Mouse (Mus musculus) heart, embryonic 11.5 days (tissue): ENCODE results near the gene Erc1. TPM values are rescaled to one million over a fixed set of nuclear protein-coding genes. Genes with fewer than 3 reads are reported as not detected.
A peak's percentile ranks its signal among the peaks of the same experiment; 100 is the strongest.

ENCODE experiments used
- ATAC-seq: fragments of 200-750 bp; cut with Nextera tagmentation; replicated peaks from 2 replicates; pipeline ENCODE4 v1.8.0; 2017; ENCODE audit warnings: moderate library complexity; ENCODE audit not compliant: insufficient number of reproducible peaks, low FRiP score, low TSS enrichment
- H3K27ac ChIP-seq: fragments of 300-500 bp; sonication (generic); 2 replicates; pipeline ENCODE4 v1.5.1; 2014; ENCODE audit warnings: mild to moderate bottlenecking, low read depth, low read length
- H3K27me3 ChIP-seq: fragments of 300-500 bp; sonication (generic); 2 replicates; pipeline ENCODE4 v1.6.1; 2014; ENCODE audit warnings: mild to moderate bottlenecking, low read length, mixed read lengths; ENCODE audit not compliant: control insufficient read depth, insufficient read depth
- H3K36me3 ChIP-seq: fragments of 300-500 bp; sonication (generic); 2 replicates; pipeline ENCODE4 v1.6.1; 2014; ENCODE audit warnings: mild to moderate bottlenecking, low read length, moderate library complexity, mixed read lengths; ENCODE audit not compliant: control insufficient read depth, insufficient read depth
- H3K4me1 ChIP-seq: fragments of 300-500 bp; sonication (generic); 2 replicates; pipeline ENCODE4 v1.6.1; 2014; ENCODE audit warnings: low read length; ENCODE audit not compliant: control insufficient read depth, insufficient read depth
- H3K4me2 ChIP-seq: fragments of 300-500 bp; sonication (generic); 2 replicates; pipeline ENCODE4 v1.6.1; 2014; ENCODE audit warnings: mild to moderate bottlenecking, moderate library complexity
- H3K4me3 ChIP-seq: fragments of 300-500 bp; sonication (generic); 2 replicates; pipeline ENCODE4 v1.5.1; 2014; ENCODE audit warnings: low read depth, low read length
- H3K9ac ChIP-seq: fragments of 300-500 bp; sonication (generic); 2 replicates; pipeline ENCODE4 v1.6.1; 2014; ENCODE audit warnings: mild to moderate bottlenecking, low read depth, low read length, moderate library complexity
- H3K9me3 ChIP-seq: fragments of 300-500 bp; sonication (generic); replicated peaks from 2 replicates; pipeline ENCODE4 v1.6.1; 2016; ENCODE audit warnings: low read length; ENCODE audit not compliant: control insufficient read depth
- WGBS: fragments of 180-500 bp; shearing (Covaris S2); extraction: QIAGEN DNeasy Blood & Tissue Kit; methylation state at CpG from one replicate; pipeline ENCODE4 v1.1.7; 2014; ENCODE audit not compliant: insufficient replicate concordance; 5-methylcytosine and 5-hydroxymethylcytosine counted together
- polyA plus RNA-seq: library from polyadenylated mRNA; unstranded; fragments of >200 nt; fragmentation: Nextera tagmentation; extraction: Ambion mirVana; gene quantifications from 2 replicates; pipeline ENCODE4 v1.2.1, GENCODE M21; 2014

Erc1 gene
- polyA plus RNA-seq, 1 experiment from 2014 or later: 21.8 TPM

GRCm38 (mm10) chr6:119643178-119643728 is 204.7 kb downstream of the Erc1 start:
- no peaks in the 10 kb centered on the region for H3K9me3 ChIP-seq
- no peak overlapping the region for H3K9ac ChIP-seq
- H3K36me3 ChIP-seq: no peaks in the 10 kb centered on the region
- H3K4me2 ChIP-seq: no peak overlapping the region
- ATAC-seq: no peak
- no peak overlapping the region for H3K4me3 ChIP-seq
- H3K27me3 ChIP-seq: no peaks in the 10 kb centered on the region
- no peak overlapping the region for H3K27ac ChIP-seq
- H3K4me1 ChIP-seq: peaks cover 14% of the 10 kb centered on the region
- WGBS: 81% methylated on average over 7 of the region's 7 CpGs

DNA sequence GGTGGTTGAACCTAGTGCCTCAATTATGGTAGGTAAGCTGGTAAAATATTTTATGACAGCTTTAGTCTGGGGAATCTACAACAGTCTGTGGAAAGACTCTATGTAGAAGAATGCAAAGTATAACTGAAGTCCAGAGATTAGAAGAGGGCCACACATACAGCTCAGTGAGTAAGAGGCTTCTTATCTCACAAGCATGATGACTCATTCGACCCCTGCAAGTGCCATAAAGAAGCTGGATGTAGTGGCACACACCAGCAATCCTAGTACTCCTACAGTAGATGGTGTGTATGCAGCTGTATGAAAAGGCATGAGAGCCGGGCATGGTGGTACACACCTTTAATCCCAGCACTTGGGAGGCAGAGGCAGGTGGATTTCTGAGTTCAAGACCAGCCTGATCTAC is 205.2 kb downstream of the Erc1 start:
- no peaks in the 10 kb centered on the region for H3K27me3 ChIP-seq
- no peak overlapping the region for H3K9ac ChIP-seq
- ATAC-seq: no peak
- no peak overlapping the region for H3K4me3 ChIP-seq
- no peaks in the 10 kb centered on the region for H3K36me3 ChIP-seq
- no peaks in the 10 kb centered on the region for H3K9me3 ChIP-seq
- WGBS: 34% methylated on average over 2 of the region's 2 CpGs
- H3K4me1 ChIP-seq: peaks cover 14% of the 10 kb centered on the region
- no peak overlapping the region for H3K4me2 ChIP-seq
- no peak overlapping the region for H3K27ac ChIP-seq

GRCm38 (mm10) chr6:119635629-119636028 is 212.3 kb downstream of the Erc1 start:
- 60% methylated on average over 2 of the region's 2 CpGs for WGBS

DNA sequence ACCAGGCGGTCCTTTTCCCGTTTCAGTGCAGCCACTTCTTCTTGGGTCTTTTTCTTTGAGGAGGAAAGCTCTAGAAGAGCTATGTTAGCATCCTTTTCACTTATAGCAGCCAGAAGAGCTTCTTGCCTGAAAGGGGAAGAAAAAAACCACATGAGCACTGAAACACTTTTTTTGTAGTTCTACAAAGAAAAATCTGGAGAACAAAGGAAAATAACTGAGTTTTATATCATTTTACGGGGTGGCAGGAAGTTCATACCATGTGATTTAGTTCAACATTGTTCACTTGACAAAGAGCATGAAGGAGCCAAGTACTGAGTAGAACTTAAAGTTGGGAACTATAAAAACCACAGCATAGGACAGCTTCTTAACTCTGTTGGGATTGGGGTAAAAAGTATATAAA is 217.3 kb downstream of the Erc1 start:
- H3K4me3 ChIP-seq: no peak overlapping the region
- 0 out of 2 replicates have a peak, but pooled peaks cover 2% of the 10 kb centered on the region for H3K36me3 ChIP-seq
- whole genome bisulfite sequencing: 84% methylated on average over 3 of the region's 3 CpGs
- no peak overlapping the region for H3K9ac ChIP-seq
- H3K27ac ChIP-seq: no peak overlapping the region
- H3K9me3 ChIP-seq: no peaks in the 10 kb centered on the region
- no peaks in the 10 kb centered on the region for H3K4me1 ChIP-seq
- no peak for ATAC-seq
- H3K4me2 ChIP-seq: no peak overlapping the region
- H3K27me3 ChIP-seq: no peaks in the 10 kb centered on the region

More at GRCm38 (mm10) chr6:119635629-119636028, 212.3 kb downstream of the Erc1 start:
- no peak overlapping the region for H3K4me2 ChIP-seq
- H3K9me3 ChIP-seq: no peaks in the 10 kb centered on the region
- no peak overlapping the region for H3K27ac ChIP-seq
- ATAC-seq: no peak
- H3K27me3 ChIP-seq: no peaks in the 10 kb centered on the region
- H3K4me1 ChIP-seq: no peaks in the 10 kb centered on the region
- H3K9ac ChIP-seq: no peak overlapping the region
- no peaks in the 10 kb centered on the region for H3K36me3 ChIP-seq
- no peak overlapping the region for H3K4me3 ChIP-seq

DNA sequence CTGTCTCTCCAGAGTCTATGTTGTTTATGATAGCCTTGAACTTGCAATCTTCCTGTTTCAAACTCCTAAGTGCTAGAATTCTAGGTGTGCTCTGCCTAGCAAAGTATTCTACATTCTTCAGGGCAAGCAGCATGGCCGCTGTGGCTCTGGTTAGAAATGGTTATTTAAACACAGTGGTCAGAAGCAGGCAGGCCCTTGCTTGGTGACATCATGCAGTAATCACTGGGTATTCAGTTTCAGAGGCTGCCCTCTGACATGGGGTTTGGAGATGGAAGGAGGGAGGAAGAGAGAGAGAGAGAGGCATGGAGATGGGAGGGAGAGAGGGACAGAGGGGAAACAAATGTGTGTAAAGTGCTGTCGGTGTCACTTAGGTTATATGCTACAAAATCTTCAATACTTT is 246.6 kb downstream of the Erc1 start:
- Histone ChIP-seq H3K27ac (no peak overlapping the region), H3K4me1 (0 out of 2 replicates have a peak, but pooled peaks cover 2% of the 10 kb centered on the region), H3K9me3 (no peaks in the 10 kb centered on the region), H3K4me2 (no peak overlapping the region), H3K9ac (no peak overlapping the region), H3K36me3 (no peaks in the 10 kb centered on the region), H3K4me3 (no peak overlapping the region), H3K27me3 (no peaks in the 10 kb centered on the region)
- WGBS: 72% methylated on average over 2 of the region's 2 CpGs
- ATAC-seq: no peak

GRCm38 (mm10) chr6:119595440-119595839 is 252.5 kb downstream of the Erc1 start:
- Histone ChIP-seq H3K27me3 (no peaks in the 10 kb centered on the region), H3K4me1 (0 out of 2 replicates have a peak, but pooled peaks cover 2% of the 10 kb centered on the region), H3K4me3 (no peak overlapping the region), H3K27ac (no peak overlapping the region), H3K9ac (no peak overlapping the region), H3K9me3 (no peaks in the 10 kb centered on the region), H3K4me2 (no peak overlapping the region), H3K36me3 (no peaks in the 10 kb centered on the region)
- 88% methylated on average over 4 of the region's 4 CpGs for WGBS
- ATAC-seq: no peak

GRCm38 (mm10) chr6:119590872-119591271 is 257.1 kb downstream of the Erc1 start:
- Histone ChIP-seq H3K9ac (no peak overlapping the region), H3K4me1 (peaks cover 16% of the 10 kb centered on the region), H3K27ac (peak overlapping the region; percentile 12; the same call in 1 of the 2 replicates), H3K36me3 (no peaks in the 10 kb centered on the region), H3K9me3 (no peaks in the 10 kb centered on the region), H3K4me3 (no peak overlapping the region), H3K27me3 (no peaks in the 10 kb centered on the region), H3K4me2 (no peak overlapping the region)
- ATAC-seq: no peak
- WGBS: 95% methylated on average over 2 of the region's 2 CpGs

GRCm38 (mm10) chr6:119587897-119588296 is 260.1 kb downstream of the Erc1 start:
- no peak overlapping the region for H3K4me2 ChIP-seq
- peaks cover 28% of the 10 kb centered on the region for H3K4me1 ChIP-seq
- no peaks in the 10 kb centered on the region for H3K27me3 ChIP-seq
- ATAC-seq: no peak
- H3K27ac ChIP-seq: no peak overlapping the region
- H3K9me3 ChIP-seq: no peaks in the 10 kb centered on the region
- 86% methylated on average over 2 of the region's 2 CpGs for WGBS
- H3K4me3 ChIP-seq: no peak overlapping the region
- H3K9ac ChIP-seq: no peak overlapping the region
- H3K36me3 ChIP-seq: no peaks in the 10 kb centered on the region

GRCm38 (mm10) chr6:119587454-119587853 is 260.5 kb downstream of the Erc1 start:
- H3K4me2 ChIP-seq: no peak overlapping the region
- H3K27me3 ChIP-seq: no peaks in the 10 kb centered on the region
- ATAC-seq: no peak
- H3K9ac ChIP-seq: no peak overlapping the region
- no peaks in the 10 kb centered on the region for H3K9me3 ChIP-seq
- H3K4me1 ChIP-seq: peaks cover 28% of the 10 kb centered on the region
- H3K4me3 ChIP-seq: no peak overlapping the region
- H3K36me3 ChIP-seq: no peaks in the 10 kb centered on the region
- no peak overlapping the region for H3K27ac ChIP-seq
